Mouse (Mus musculus) intestine, embryonic 15.5 days (tissue): Measurements from ENCODE around the gene Hes1. TPM values are rescaled to one million over a fixed set of nuclear protein-coding genes. Genes with fewer than 3 reads are reported as not detected.

ENCODE experiments used
- ATAC-seq: fragments of 200-750 bp; cut with Nextera tagmentation; 2 replicates; pipeline ENCODE4 v1.8.0; 2017; ENCODE audit warnings: moderate TSS enrichment, moderate library complexity
- H3K27ac ChIP-seq: fragments of 300-500 bp; sonication (generic); 2 replicates; pipeline ENCODE4 v1.5.1; 2015; ENCODE audit warnings: mild to moderate bottlenecking, inconsistent platforms
- H3K27me3 ChIP-seq: fragments of 300-500 bp; sonication (generic); replicated peaks from 2 replicates; pipeline ENCODE4 v1.6.1; 2015; ENCODE audit warnings: inconsistent platforms
- H3K36me3 ChIP-seq: fragments of 300-500 bp; sonication (generic); 2 replicates; pipeline ENCODE4 v1.6.1; 2015; ENCODE audit warnings: inconsistent platforms
- H3K4me1 ChIP-seq: fragments of 300-500 bp; sonication (generic); replicated peaks from 2 replicates; pipeline ENCODE4 v1.6.1; 2015; ENCODE audit warnings: inconsistent platforms
- H3K4me2 ChIP-seq: fragments of 300-500 bp; sonication (generic); replicated peaks from 2 replicates; pipeline ENCODE4 v1.6.1; 2015; ENCODE audit warnings: mild to moderate bottlenecking, inconsistent platforms
- H3K4me3 ChIP-seq: fragments of 300-500 bp; sonication (generic); replicated peaks from 2 replicates; pipeline ENCODE4 v1.5.1; 2015; ENCODE audit warnings: inconsistent platforms
- H3K9ac ChIP-seq: fragments of 300-500 bp; sonication (generic); 2 replicates; pipeline ENCODE4 v1.6.1; 2015; ENCODE audit warnings: inconsistent platforms
- H3K9me3 ChIP-seq: fragments of 300-500 bp; sonication (generic); 2 replicates; pipeline ENCODE4 v1.6.1; 2016; ENCODE audit warnings: inconsistent platforms
- WGBS: fragments of 180-500 bp; shearing (Covaris S2); methylation state at CpG from one replicate; pipeline ENCODE4 v1.1.7; 2015; 5-methylcytosine and 5-hydroxymethylcytosine counted together
- polyA plus RNA-seq: library from polyadenylated mRNA; unstranded; fragments of >200 nt; fragmentation: Nextera tagmentation; extraction: Ambion mirVana; gene quantifications from 2 replicates; pipeline ENCODE4 v1.2.1, GENCODE M21; 2015

Hes1 gene
- polyA plus RNA-seq, 1 experiment from 2014 or later = 67.4 TPM

- ATAC-seq = no peak
- Histone ChIP-seq H3K36me3 (no peaks in the 10 kb centered on the region), H3K4me3 (no peak overlapping the region), H3K9me3 (no peaks in the 10 kb centered on the region), H3K4me2 (no peak overlapping the region), H3K4me1 (peaks cover 18% of the 10 kb centered on the region), H3K27me3 (no peaks in the 10 kb centered on the region), H3K9ac (no peak overlapping the region), H3K27ac (no peak overlapping the region)
- WGBS = 56% methylated on average over 5 of the region's 5 CpGs
Measured at GRCm38 (mm10) chr16:30034979-30035440, 29.2 kb upstream of the Hes1 start.

DNA sequence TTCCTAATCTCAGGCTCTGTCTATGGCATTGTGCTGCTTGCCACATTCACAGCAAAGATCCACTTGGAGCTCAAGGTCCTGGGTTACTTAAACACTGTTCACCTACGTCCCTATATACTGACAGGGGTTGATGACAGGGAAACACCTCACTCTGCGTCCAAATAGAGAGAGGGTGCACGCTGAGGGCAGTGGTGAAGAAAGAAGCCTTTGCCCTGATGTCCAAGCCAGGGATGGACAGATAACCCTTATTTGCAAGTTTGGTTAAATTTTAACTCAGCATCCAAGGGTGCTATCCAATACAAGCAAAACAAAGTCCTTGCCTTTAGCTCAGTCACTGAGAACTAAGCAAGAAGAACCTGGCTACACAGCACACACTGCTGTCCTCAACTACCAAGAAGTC, 28.1 kb upstream of the Hes1 start:
- Histone ChIP-seq H3K36me3 (no peaks in the 10 kb centered on the region), H3K9ac (no peak overlapping the region), H3K4me2 (no peak overlapping the region), H3K27ac (peak overlapping the region; percentile 20; the same call in 1 of the 2 replicates), H3K27me3 (no peaks in the 10 kb centered on the region), H3K4me3 (no peak overlapping the region), H3K4me1 (peaks cover 18% of the 10 kb centered on the region), H3K9me3 (no peaks in the 10 kb centered on the region)
- WGBS = 82% methylated on average over 3 of the region's 3 CpGs
- ATAC-seq = no peak

GRCm38 (mm10) chr16:30038663-30039593, 25.3 kb upstream of the Hes1 start:
- no peak overlapping the region for H3K9ac ChIP-seq
- no peaks in the 10 kb centered on the region for H3K9me3 ChIP-seq
- no peaks in the 10 kb centered on the region for H3K36me3 ChIP-seq
- peak; percentile 84 for ATAC-seq
- H3K27me3 ChIP-seq = no peaks in the 10 kb centered on the region
- peaks cover 16% of the 10 kb centered on the region for H3K4me1 ChIP-seq
- H3K27ac ChIP-seq = 0 out of 2 replicates have a peak overlapping the region, but pooled peaks have one; percentile 11
- H3K4me3 ChIP-seq = no peak overlapping the region
- WGBS = 33% methylated on average over 15 of the region's 17 CpGs
- H3K4me2 ChIP-seq = peak overlapping the region; percentile 40

DNA sequence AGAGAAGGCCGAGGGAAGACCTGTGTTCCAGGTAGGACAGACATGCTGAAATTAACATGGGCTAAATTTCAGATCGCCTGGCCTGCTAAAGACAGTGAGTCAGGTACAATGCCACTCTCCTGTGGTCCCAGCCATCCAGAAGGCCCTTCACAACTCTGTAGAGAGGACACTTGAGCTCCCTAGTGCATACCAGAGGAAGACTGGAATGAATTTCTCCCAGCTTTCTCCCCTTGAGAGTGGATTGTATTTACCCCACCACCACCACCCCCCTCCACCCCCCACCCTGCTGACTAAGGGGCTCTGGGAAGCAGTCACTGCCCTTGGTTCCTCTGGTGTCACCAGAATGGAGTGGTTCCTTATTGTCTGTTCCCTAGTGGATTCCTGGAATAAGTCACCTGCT, 24.3 kb upstream of the Hes1 start:
- no peak for ATAC-seq
- Histone ChIP-seq H3K36me3 (no peaks in the 10 kb centered on the region), H3K9me3 (no peaks in the 10 kb centered on the region), H3K27ac (no peak overlapping the region; the same call in 1 of the 2 replicates), H3K9ac (no peak overlapping the region), H3K4me1 (peaks cover 7% of the 10 kb centered on the region; the same call in 1 of the 2 replicates), H3K27me3 (no peaks in the 10 kb centered on the region), H3K4me2 (peak overlapping the region; percentile 33; the same call in 1 of the 2 replicates), H3K4me3 (no peak overlapping the region)
- WGBS = 73% methylated on average over 2 of the region's 2 CpGs

GRCm38 (mm10) chr16:30042859-30043258, 21.3 kb upstream of the Hes1 start:
- Histone ChIP-seq H3K4me1 (peaks cover 16% of the 10 kb centered on the region; the same call in 1 of the 2 replicates), H3K4me3 (no peak overlapping the region), H3K9me3 (no peaks in the 10 kb centered on the region), H3K36me3 (no peaks in the 10 kb centered on the region), H3K4me2 (no peak overlapping the region), H3K9ac (no peak overlapping the region), H3K27me3 (no peaks in the 10 kb centered on the region), H3K27ac (no peak overlapping the region)
- ATAC-seq = no peak
- WGBS = 79% methylated on average over 4 of the region's 4 CpGs

DNA sequence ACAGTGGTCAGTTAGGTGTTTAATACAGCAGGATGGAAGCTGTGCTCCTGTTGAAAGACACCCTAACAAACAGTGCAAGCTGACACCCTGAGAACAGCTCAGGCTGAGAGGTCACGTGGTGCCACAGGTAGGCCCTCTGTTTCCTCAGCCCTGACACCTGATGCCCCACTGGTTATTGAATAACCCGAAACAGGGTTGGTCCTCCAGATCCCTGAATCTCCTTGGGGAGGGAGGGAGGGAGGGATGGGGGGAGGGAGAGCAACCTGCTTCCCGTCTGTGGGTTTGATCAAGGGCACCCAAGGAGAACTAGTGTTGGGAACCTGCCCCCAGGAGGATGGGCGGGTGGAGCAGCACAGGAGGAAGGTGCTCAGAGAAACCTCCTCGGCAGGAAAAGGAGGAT, 18.6 kb upstream of the Hes1 start:
- peak; percentile 95 for ATAC-seq
- no peak overlapping the region for H3K4me2 ChIP-seq
- no peak overlapping the region for H3K4me3 ChIP-seq
- no peak overlapping the region for H3K9ac ChIP-seq
- no peaks in the 10 kb centered on the region for H3K27me3 ChIP-seq
- no peaks in the 10 kb centered on the region for H3K9me3 ChIP-seq
- peaks cover 11% of the 10 kb centered on the region; the same call in 1 of the 2 replicates for H3K4me1 ChIP-seq
- H3K36me3 ChIP-seq = no peaks in the 10 kb centered on the region
- H3K27ac ChIP-seq = peak overlapping the region; percentile 60
- 47% methylated on average over 5 of the region's 5 CpGs for WGBS

GRCm38 (mm10) chr16:30047010-30047409, 17.2 kb upstream of the Hes1 start:
- 81% methylated on average over 7 of the region's 7 CpGs for WGBS
- Histone ChIP-seq H3K4me3 (no peak overlapping the region), H3K27me3 (no peaks in the 10 kb centered on the region), H3K9me3 (no peaks in the 10 kb centered on the region), H3K4me1 (peaks cover 11% of the 10 kb centered on the region; the same call in 1 of the 2 replicates), H3K9ac (no peak overlapping the region), H3K27ac (0 out of 2 replicates have a peak overlapping the region, but pooled peaks have one; percentile 22), H3K4me2 (no peak overlapping the region), H3K36me3 (no peaks in the 10 kb centered on the region)
- ATAC-seq = no peak

DNA sequence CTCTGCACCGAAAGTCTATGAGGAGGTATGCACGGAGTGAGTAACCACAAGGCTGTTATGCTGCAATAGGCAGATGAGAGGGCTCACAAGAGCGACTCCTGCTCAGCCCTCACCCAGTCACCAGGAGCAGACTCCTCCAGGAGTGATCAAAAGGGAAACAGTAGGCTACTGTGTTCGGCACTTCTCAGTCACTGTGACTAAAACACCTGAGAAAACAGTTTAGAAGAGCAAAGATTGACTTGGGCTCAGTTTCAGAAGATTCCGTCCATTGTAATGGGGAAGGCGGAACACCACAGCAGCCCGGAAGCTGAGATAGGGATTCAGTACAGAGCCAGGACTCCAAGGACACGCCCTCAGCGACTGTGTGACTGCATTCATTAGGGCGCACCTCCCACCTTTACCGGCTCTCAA, 16.8 kb upstream of the Hes1 start:
- WGBS = 46% methylated on average over 11 of the region's 11 CpGs
- Histone ChIP-seq H3K27ac (peak overlapping the region; percentile 60), H3K4me1 (peaks cover 11% of the 10 kb centered on the region; the same call in 1 of the 2 replicates), H3K9me3 (no peaks in the 10 kb centered on the region), H3K9ac (no peak overlapping the region), H3K27me3 (no peaks in the 10 kb centered on the region), H3K4me3 (no peak overlapping the region), H3K4me2 (no peak overlapping the region), H3K36me3 (no peaks in the 10 kb centered on the region)
- no peak for ATAC-seq

DNA sequence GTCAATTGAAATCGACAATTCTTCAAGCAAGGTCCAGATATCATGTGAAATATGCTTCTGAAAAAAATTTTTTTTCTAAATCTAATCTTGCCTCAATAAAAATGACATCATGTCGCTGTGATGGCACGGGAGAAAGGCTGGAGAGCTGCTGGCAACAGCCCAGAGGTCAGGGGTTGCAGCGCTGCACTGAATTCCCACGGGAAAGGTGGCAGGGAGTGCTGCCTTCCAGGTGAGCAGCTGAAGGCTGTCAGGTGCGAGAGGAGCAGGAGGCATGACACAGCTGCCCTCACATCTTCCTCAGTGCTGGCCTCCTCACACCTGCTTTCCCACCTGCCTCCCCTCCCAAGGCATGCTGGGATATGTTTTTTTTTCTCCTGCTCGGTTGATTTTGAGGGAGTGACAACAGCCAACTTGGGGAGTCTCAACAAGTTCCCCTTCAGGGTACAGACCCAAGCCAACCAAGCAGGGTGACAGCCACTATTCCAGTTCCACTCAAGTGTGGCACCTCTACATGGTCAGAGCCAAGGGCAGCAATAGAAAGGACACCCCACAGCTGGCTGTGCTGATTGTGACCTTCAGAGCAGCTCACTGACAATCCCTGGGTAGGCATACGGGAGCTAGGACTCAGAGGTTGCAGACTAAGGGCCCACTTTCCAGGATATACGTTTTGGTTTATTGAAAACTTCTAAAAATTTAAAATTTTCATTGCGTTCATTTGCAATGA, 13.3 kb upstream of the Hes1 start:
- peaks cover 20% of the 10 kb centered on the region for H3K4me1 ChIP-seq
- no peaks in the 10 kb centered on the region for H3K36me3 ChIP-seq
- H3K4me2 ChIP-seq = no peak overlapping the region
- H3K4me3 ChIP-seq = no peak overlapping the region
- WGBS = 48% methylated on average over 10 of the region's 10 CpGs
- ATAC-seq = peak; percentile 42
- no peak overlapping the region for H3K9ac ChIP-seq
- peak overlapping the region; percentile 84 for H3K27ac ChIP-seq
- H3K27me3 ChIP-seq = no peaks in the 10 kb centered on the region
- no peaks in the 10 kb centered on the region for H3K9me3 ChIP-seq

- ATAC-seq = peak; percentile 32
- no peaks in the 10 kb centered on the region for H3K36me3 ChIP-seq
- peaks cover 17% of the 10 kb centered on the region for H3K4me1 ChIP-seq
- no peaks in the 10 kb centered on the region for H3K27me3 ChIP-seq
- H3K9ac ChIP-seq = no peak overlapping the region
- no peaks in the 10 kb centered on the region for H3K9me3 ChIP-seq
- WGBS = 54% methylated on average over 2 of the region's 2 CpGs
- H3K4me2 ChIP-seq = peak overlapping the region; percentile 15
- H3K27ac ChIP-seq = peak overlapping the region; percentile 84
- no peak overlapping the region for H3K4me3 ChIP-seq
Measured at GRCm38 (mm10) chr16:30052271-30052670, 11.9 kb upstream of the Hes1 start.

DNA sequence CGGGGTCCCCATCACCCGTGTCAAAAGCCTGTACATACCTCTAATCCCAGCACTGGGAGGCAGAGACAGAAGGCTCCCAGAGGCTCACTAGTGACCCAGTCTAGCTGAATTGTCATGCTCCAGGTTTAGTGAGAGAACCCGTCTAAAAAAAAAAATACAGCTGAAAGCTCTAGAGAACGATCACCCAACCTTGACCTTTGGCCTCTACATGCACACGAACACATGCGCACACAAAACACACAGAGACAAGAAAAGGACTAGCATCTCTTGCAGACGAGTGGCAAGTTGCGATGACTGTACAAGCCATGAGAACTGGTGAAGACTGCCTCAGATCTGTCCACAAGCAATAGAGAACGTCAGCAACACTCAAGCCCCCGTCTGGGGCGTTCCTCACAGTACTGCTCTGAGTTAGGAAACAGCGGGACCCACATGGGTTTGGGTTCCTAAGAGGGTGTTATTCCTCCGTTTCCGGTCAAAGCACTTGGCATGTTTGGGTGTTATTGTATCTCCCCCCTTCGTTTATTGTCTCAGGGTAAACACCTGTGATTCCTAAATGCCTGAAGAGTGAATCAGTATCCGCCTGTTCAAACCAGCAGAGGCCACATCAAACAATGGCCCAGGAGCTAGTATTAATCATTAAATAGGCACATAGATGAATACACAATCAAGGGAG, 11.2 kb upstream of the Hes1 start:
- WGBS = 42% methylated on average over 16 of the region's 16 CpGs
- Histone ChIP-seq H3K9ac (no peak overlapping the region), H3K4me2 (peak overlapping the region; percentile 15), H3K36me3 (no peaks in the 10 kb centered on the region), H3K4me3 (no peak overlapping the region), H3K27me3 (no peaks in the 10 kb centered on the region), H3K27ac (peak overlapping the region; percentile 84), H3K4me1 (peaks cover 15% of the 10 kb centered on the region), H3K9me3 (no peaks in the 10 kb centered on the region)
- ATAC-seq = no peak

DNA sequence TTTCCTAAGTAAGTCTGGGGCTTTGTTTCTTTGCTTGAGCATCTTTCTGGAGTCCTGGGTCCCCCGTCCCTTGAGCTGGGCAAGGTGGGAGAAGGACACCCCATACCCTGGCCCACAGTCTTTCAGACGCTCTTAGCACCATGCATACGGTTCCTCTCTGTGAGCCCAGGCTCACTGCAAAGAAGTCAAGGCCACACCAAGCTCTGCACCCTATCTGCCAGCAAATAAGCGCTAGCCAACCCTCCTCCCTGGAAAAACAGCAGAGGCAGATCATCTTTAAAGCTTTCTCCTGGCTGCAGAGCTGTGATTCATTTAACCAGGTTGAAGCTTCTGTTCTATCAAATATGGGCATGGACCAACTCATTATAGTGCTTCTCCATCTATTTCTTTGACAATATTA, 9.6 kb upstream of the Hes1 start:
- WGBS = 58% methylated on average over 4 of the region's 4 CpGs
- H3K27me3 ChIP-seq = no peaks in the 10 kb centered on the region
- H3K4me1 ChIP-seq = peaks cover 27% of the 10 kb centered on the region
- H3K9me3 ChIP-seq = no peaks in the 10 kb centered on the region
- H3K27ac ChIP-seq = no peak overlapping the region
- no peak for ATAC-seq
- no peak overlapping the region for H3K4me3 ChIP-seq
- H3K9ac ChIP-seq = no peak overlapping the region
- no peak overlapping the region for H3K4me2 ChIP-seq
- H3K36me3 ChIP-seq = no peaks in the 10 kb centered on the region
